Mouse (Mus musculus): Measurements from ENCODE around the gene Creb3l2.

DNA sequence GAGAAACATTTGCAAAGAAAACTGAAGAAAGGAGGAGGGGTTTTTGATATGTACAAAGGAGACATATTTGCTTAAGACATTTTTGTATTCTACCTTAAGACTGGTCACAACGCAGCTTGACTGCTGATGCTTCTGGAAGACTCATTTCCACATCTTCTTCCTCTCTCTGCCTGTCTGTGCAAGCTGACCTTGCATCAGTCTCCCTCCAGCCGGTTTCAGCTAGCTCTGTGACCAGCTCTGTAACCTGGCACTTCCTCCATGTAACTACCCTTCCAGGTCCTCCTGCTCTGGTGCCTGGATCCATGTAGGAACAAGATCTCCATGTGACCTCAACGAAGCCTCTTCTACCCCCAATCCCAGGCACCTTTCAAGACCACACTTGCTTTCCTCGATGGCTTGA, 45.8 kb downstream of the Creb3l2 start:
- TF ChIP-seq CTCF (IDR thresholded peaks at IDR 0.05; ENCODE audit: extremely low read depth, insufficient read depth, low read length) = no peak
- TF ChIP-seq POLR2A (IDR thresholded peaks at IDR 0.05; ENCODE audit: extremely low read depth, insufficient read depth, low read length) = no peak
